Mouse (Mus musculus) liver, embryonic 14.5 days (tissue): Measurements from ENCODE around the gene Hhipl1. TPM values are rescaled to one million over a fixed set of nuclear protein-coding genes. Genes with fewer than 3 reads are reported as not detected.

Source experiments
- ATAC-seq: fragments of 200-750 bp; cut with Nextera tagmentation; 2 replicates; pipeline ENCODE4 v1.8.0; 2017; ENCODE audit warnings: moderate number of reproducible peaks, mild to moderate bottlenecking, moderate library complexity; ENCODE audit not compliant: insufficient read depth
- DNase-seq, 3 experiments: peaks; one replicate each; pipeline ENCODE4 v3.0.0-alpha.2; 2012 to 2013; ENCODE audit warnings: low read depth in 3 of 3, low spot score in 3 of 3
- H3K27ac ChIP-seq: fragments of 300-500 bp; sonication (generic); 2 replicates; pipeline ENCODE4 v1.5.1; 2014; ENCODE audit warnings: moderate library complexity, mild to moderate bottlenecking, control low read depth, inconsistent platforms
- H3K27me3 ChIP-seq: fragments of 300-500 bp; sonication (generic); 2 replicates; pipeline ENCODE4 v1.6.1; 2014; ENCODE audit warnings: mild to moderate bottlenecking, low read length, moderate library complexity; ENCODE audit not compliant: control insufficient read depth, insufficient read depth
- H3K36me3 ChIP-seq: fragments of 300-500 bp; sonication (generic); replicated peaks from 2 replicates; pipeline ENCODE4 v1.6.1; 2014; ENCODE audit warnings: low read depth; ENCODE audit not compliant: control insufficient read depth, insufficient read depth
- H3K4me1 ChIP-seq, 2 experiments: fragments of 200-500 bp in 1 of 2; fragments of 300-500 bp in 1 of 2; sonication (generic) in 1 of 2; replicated peaks; 2 replicates each; pipeline ENCODE4 v1.6.1; 2012 to 2014; ENCODE audit warnings: antibody characterized with exemption in 1 of 2, inconsistent platforms in 1 of 2, low read length in 1 of 2; ENCODE audit not compliant: control insufficient read depth in 2 of 2, insufficient read depth in 2 of 2
- H3K4me2 ChIP-seq: fragments of 300-500 bp; sonication (generic); 2 replicates; pipeline ENCODE4 v1.6.1; 2014; ENCODE audit warnings: low read depth, mild to moderate bottlenecking, control low read depth, moderate library complexity
- H3K4me3 ChIP-seq, 2 experiments: fragments of 200-500 bp in 1 of 2; fragments of 300-500 bp in 1 of 2; sonication (generic) in 1 of 2; 2 replicates each; pipeline ENCODE4 v1.5.1; 2012 to 2014; ENCODE audit warnings: low read depth in 2 of 2, low read length in 2 of 2, mild to moderate bottlenecking in 2 of 2, control low read depth in 1 of 2, inconsistent platforms in 1 of 2, moderate library complexity in 1 of 2; ENCODE audit not compliant: insufficient read depth in 1 of 2
- H3K9ac ChIP-seq: fragments of 300-500 bp; sonication (generic); replicated peaks from 2 replicates; pipeline ENCODE4 v1.6.1; 2014; ENCODE audit warnings: mild to moderate bottlenecking, control low read depth, moderate library complexity
- H3K9me3 ChIP-seq: fragments of 300-500 bp; sonication (generic); 2 replicates; pipeline ENCODE4 v1.6.1; 2016; ENCODE audit warnings: low read length, mixed read lengths; ENCODE audit not compliant: control insufficient read depth
- CTCF ChIP-seq: IDR thresholded peaks from 2 replicates; pipeline ENCODE4 v1.5.1; 2016; ENCODE audit warnings: antibody characterized with exemption, low read depth, control low read depth
- EP300 ChIP-seq: IDR thresholded peaks from 2 replicates; pipeline ENCODE4 v1.6.1; 2016; ENCODE audit warnings: antibody characterized with exemption, low read depth
- WGBS: fragments of 180-500 bp; shearing (Covaris S2); extraction: QIAGEN DNeasy Blood & Tissue Kit; methylation state at CpG from one replicate; pipeline ENCODE4 v1.1.7; 2014; ENCODE audit not compliant: insufficient replicate concordance; 5-methylcytosine and 5-hydroxymethylcytosine counted together
- polyA plus RNA-seq, 2 experiments: library from polyadenylated mRNA; depleted of rRNA in 1 of 2; stranded (reverse) in 1 of 2; unstranded in 1 of 2; fragments of >200 nt; fragmentation: Nextera tagmentation in 1 of 2; extraction: Ambion mirVana in 1 of 2; gene quantifications; 2 replicates each; pipeline versions ENCODE4 v1.2.1 to v1.2.3; 2012 to 2014

Gene Hhipl1
- polyA plus RNA-seq, 2 experiments = 0.03 TPM; not detected in 1

DNA sequence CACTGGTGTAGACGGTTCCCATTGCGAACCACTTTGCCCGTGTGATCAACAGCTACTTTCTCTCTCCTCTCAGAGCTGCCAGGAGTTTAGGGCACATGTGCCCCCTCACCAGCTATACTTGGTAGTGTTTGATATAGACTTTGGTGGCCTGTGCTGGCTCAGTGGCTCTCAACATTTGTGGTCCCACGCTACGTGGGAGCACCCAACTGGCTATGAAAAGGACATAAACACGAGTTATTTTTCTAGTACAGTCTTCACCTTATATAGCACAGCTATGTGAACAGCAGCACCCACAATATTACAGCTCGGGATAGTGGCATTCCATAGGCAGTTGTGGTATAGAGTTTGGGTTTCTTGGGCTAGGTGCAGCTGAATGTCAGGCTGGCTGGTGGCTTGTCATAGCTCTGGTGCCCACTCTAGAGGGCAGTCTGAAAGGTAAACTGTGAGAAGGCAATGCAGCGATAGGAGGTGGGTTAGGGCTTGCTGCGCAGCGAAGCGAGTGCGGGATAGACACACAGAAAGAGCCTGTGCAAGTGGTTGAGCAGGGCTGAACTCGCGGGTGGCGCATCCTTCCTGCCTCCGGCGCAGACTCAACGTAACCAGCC, 11.9 kb downstream of the Hhipl1 start:
- Histone ChIP-seq H3K27ac (no peak overlapping the region), H3K36me3 (no peaks in the 10 kb centered on the region), H3K4me1 (no peaks in the 10 kb centered on the region), H3K4me2 (no peak overlapping the region), H3K9me3 (no peaks in the 10 kb centered on the region), H3K9ac (no peak overlapping the region), H3K4me3 (no peak overlapping the region), H3K27me3 (peaks cover 42% of the 10 kb centered on the region)
- no peak for ATAC-seq
- DNase-seq = no peak
- 12% methylated on average over 18 of the region's 18 CpGs for whole genome bisulfite sequencing
- TF ChIP-seq EP300 (no peak), CTCF (no peak)

DNA sequence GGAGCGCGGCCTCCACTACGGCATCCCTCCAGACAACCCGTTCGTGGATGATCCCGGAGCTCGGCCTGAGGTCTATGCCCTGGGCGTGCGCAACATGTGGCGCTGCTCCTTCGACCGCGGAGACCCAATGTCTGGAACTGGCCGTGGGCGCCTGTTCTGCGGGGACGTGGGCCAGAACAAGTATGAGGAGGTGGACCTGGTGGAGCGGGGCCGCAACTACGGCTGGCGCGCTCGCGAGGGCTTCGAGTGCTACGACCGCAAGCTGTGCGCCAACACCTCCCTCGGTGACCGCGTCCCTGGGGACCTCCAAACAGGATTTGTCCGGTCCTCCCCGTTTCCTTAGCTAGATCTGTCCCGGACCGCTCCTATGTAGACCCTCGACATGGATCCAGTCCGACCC, 12.4 kb downstream of the Hhipl1 start:
- Histone ChIP-seq H3K9ac (no peak overlapping the region), H3K9me3 (no peaks in the 10 kb centered on the region), H3K4me2 (no peak overlapping the region), H3K27ac (no peak overlapping the region), H3K4me1 (no peaks in the 10 kb centered on the region), H3K36me3 (no peaks in the 10 kb centered on the region), H3K4me3 (no peak overlapping the region), H3K27me3 (peaks cover 42% of the 10 kb centered on the region)
- DNase-seq (no peak), ATAC-seq (no peak)
- no peak for TF ChIP-seq CTCF
- WGBS = 9% methylated on average over 37 of the region's 37 CpGs

DNA sequence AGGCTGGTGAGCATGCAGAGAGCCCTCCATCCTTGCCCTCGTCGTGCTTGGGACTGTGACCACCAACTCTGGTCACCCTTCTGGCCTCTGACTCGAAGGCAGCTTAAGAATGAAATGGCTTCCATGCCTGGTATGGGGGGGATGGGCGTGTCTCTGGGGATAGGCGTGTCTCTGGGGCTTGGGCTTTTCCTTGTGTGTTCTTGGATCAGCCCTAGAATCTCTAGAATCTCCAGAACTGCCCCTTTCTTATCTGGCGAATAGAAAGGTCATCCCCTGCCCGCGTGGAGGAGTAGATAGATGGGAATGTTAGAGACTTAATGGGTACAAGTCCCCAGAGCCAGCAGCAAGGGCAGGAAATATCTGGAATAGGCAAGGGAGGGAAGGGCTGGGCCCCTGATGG, 14.0 kb downstream of the Hhipl1 start:
- H3K27me3 ChIP-seq = peaks cover 42% of the 10 kb centered on the region
- no peak for ATAC-seq
- H3K9me3 ChIP-seq = no peaks in the 10 kb centered on the region
- H3K9ac ChIP-seq = no peak overlapping the region
- H3K36me3 ChIP-seq = no peaks in the 10 kb centered on the region
- no peak overlapping the region for H3K27ac ChIP-seq
- no peaks in the 10 kb centered on the region for H3K4me1 ChIP-seq
- H3K4me2 ChIP-seq = no peak overlapping the region
- no peak overlapping the region for H3K4me3 ChIP-seq
- WGBS = 8% methylated on average over 8 of the region's 8 CpGs
- no peak for DNase-seq
- no peak for TF ChIP-seq EP300
- no peak for TF ChIP-seq CTCF

DNA sequence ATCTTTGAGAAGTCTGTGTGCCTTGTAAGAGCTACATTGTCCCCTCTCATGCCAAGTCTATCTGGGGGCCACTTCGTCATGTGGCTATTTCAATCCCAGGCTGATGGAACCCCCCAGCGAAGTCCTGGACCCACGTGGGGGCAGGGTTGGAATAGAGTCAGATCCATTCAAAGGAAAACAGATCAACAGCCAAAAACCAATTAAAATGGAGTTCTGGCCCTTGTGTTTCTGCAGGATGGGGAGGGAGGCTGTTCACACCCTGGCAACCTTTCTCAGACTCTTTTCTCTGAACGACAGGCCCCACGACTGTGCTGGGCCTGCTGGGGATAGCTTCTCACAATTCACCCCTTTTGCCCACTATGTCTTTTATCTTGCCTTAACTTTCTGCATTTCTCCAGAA, 20.3 kb downstream of the Hhipl1 start:
- H3K4me1 ChIP-seq = no peaks in the 10 kb centered on the region
- no peak overlapping the region for H3K27ac ChIP-seq
- no peak for TF ChIP-seq CTCF
- no peak for TF ChIP-seq EP300
- no peak overlapping the region for H3K9ac ChIP-seq
- WGBS = 40% methylated on average over 5 of the region's 5 CpGs
- H3K27me3 ChIP-seq = peaks cover 24% of the 10 kb centered on the region
- no peaks in the 10 kb centered on the region for H3K9me3 ChIP-seq
- no peak for DNase-seq
- no peaks in the 10 kb centered on the region for H3K36me3 ChIP-seq
- no peak overlapping the region for H3K4me3 ChIP-seq
- ATAC-seq = no peak
- H3K4me2 ChIP-seq = no peak overlapping the region

DNA sequence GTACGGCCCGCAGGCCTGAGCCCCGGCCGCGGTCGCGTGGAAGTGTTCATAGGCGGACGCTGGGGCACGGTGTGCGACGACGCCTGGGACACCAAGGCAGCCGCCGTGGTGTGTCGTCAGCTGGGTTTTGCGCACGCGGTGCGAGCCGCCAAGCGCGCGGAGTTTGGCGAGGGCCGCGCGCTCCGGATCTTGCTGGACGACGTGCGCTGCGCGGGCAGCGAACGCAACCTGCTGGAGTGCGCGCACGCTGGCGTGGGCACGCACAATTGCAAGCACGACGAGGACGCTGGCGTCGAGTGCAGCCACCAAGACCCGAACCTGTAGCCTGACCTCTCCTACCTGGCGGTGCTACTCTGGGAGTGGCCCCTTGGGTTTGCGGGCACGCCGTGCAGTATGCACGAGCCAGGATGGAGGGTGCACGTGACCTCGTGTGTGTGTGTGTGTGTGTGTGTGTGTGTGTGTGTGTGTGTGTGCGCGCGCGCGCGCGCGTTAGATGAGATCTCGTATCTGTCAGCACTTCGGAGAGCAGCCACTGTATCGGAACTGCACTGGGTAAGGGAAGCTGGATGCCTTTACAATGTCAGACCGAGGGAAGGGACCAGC, 21.9 kb downstream of the Hhipl1 start:
- H3K9me3 ChIP-seq = no peaks in the 10 kb centered on the region
- 3% methylated on average over 66 of the region's 66 CpGs for WGBS
- peaks cover 24% of the 10 kb centered on the region for H3K27me3 ChIP-seq
- H3K36me3 ChIP-seq = no peaks in the 10 kb centered on the region
- no peak overlapping the region for H3K4me3 ChIP-seq
- TF ChIP-seq EP300 (no peak), CTCF (no peak)
- DNase-seq (no peak), ATAC-seq (no peak)
- no peak overlapping the region for H3K27ac ChIP-seq
- H3K4me2 ChIP-seq = peak overlapping the region; percentile 5; the same call in 1 of the 2 replicates
- no peak overlapping the region for H3K9ac ChIP-seq
- no peaks in the 10 kb centered on the region for H3K4me1 ChIP-seq
